Mouse (Mus musculus): Measurements from ENCODE around the gene Cps1.

GRCm38 (mm10) chr1:67238446-67238845, 115.6 kb downstream of the Cps1 start:
- TF ChIP-seq POLR2A (IDR thresholded peaks at IDR 0.05; ENCODE audit: insufficient read depth, low read depth, low read length) (no peak), CTCF (IDR thresholded peaks at IDR 0.05; ENCODE audit: insufficient read depth, low read depth, low read length) (no peak)
